20 mouse cellular contexts compared by ENCODE assay signal in the genomic region with DNA sequence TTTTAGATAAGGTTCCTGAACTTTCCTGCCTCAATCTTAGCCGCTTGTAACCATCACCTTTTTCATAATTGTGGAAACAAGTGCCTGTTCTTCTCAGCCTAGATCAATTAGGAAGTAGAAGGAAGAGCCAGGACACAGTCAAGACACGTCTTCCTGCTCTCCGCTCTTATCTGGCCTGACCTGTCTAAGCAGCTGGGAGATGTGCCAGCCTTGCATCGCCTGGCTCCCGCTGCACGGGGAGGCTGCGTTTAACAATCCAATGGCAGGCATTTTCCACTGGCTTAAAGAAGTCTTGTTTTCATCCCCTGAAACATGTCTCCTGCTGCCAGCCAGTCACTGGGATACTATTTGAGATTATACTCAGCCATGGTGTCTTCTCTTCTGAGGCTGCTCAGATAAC.
A peak's percentile ranks its signal among the peaks of the same experiment; 100 is the strongest.
DNase-seq lines count a peak whose midpoint lies in the region; ATAC-seq lines count a peak whose summit lies in the region.
"Had no signal": no experiment of that assay in that cellular context is flagged by ENCODE, and none has a peak within 500 bp of the region (broad histone marks: within the 10 kb centered on the region; RNA-seq: fewer than 3 reads in every experiment).

No protein-coding gene starts in this region.

- H3K36me3 ChIP-seq in heart, embryonic 15.5 days = no peaks in the 10 kb centered on the region
- H3K36me3 ChIP-seq: hindbrain, embryonic 10.5 days; liver, embryonic 13.5 days had no signal

- 27% methylated on average over 7 of the region's 7 CpGs for WGBS in heart, embryonic 15.5 days

- no peak overlapping the region for H3K4me3 ChIP-seq in heart, embryonic 15.5 days
- H3K4me3 ChIP-seq: gastrocnemius, adult 2 months; hindbrain, embryonic 10.5 days; liver, embryonic 13.5 days had no signal

- no peaks in the 10 kb centered on the region for H3K9me3 ChIP-seq in heart, embryonic 15.5 days (replicated peaks)

- peak; percentile 26 to 33 for DNase-seq in cerebellum, postnatal 14 days
- DNase-seq in cerebellum, postnatal 4 days (ENCODE audit: low spot score in 2 of 2) = no peak
- DNase-seq in heart, adult 9 months (ENCODE audit: low spot score in 2 of 2) = no peak
- DNase-seq in testis, postnatal 10 days (ENCODE audit: low spot score) = peak; percentile 33
- no peak for DNase-seq in testis, postnatal 14 days (ENCODE audit: low spot score)
- DNase-seq in kidney, adult 8-10 months = no peak
- DNase-seq: adrenal gland, postnatal 14 days; cerebellum, adult 11 months; gastrocnemius, adult 2 months; kidney, postnatal 4 days; liver, embryonic 13.5 days; lung, adult 2 months; lung, postnatal 36 days; thymus, postnatal 4 days had no signal

- H3K27me3 ChIP-seq in heart, embryonic 15.5 days = no peaks in the 10 kb centered on the region
- H3K27me3 ChIP-seq: liver, embryonic 13.5 days had no signal

- no peak overlapping the region for H3K4me2 ChIP-seq in heart, embryonic 15.5 days
- H3K4me2 ChIP-seq: liver, embryonic 13.5 days had no signal

- ATAC-seq in heart, embryonic 15.5 days (replicated peaks; ENCODE audit: insufficient number of reproducible peaks, insufficient read depth, low FRiP score, low read depth) = peak; percentile 47; the same call in 1 of the 2 replicates
- ATAC-seq in megakaryocyte, adult 5-6 weeks (ENCODE audit: poor library complexity, severe bottlenecking) = no peak
- ATAC-seq: forebrain, embryonic 14.5 days; intestine, postnatal 0 days; midbrain, embryonic 16.5 days had no signal

- peak overlapping the region; percentile 1; the same call in 1 of the 2 replicates for H3K27ac ChIP-seq in heart, embryonic 15.5 days
- H3K27ac ChIP-seq: gastrocnemius, adult 2 months; hindbrain, embryonic 10.5 days; liver, embryonic 13.5 days had no signal

- no peak overlapping the region for H3K9ac ChIP-seq in heart, embryonic 15.5 days
- H3K9ac ChIP-seq: liver, embryonic 13.5 days had no signal

- H3K4me1 ChIP-seq in heart, embryonic 15.5 days (replicated peaks) = peaks cover 7% of the 10 kb centered on the region; the same call in 1 of the 2 replicates
- H3K4me1 ChIP-seq: hindbrain, embryonic 10.5 days; liver, embryonic 13.5 days had no signal

Comparison
In these comparisons a context has a peak if more than half of its experiments do, and no peak if none do; other contexts are left out.
1. DNase-seq: peak in cerebellum, postnatal 14 days (2 of 2) and testis, postnatal 10 days (single experiment); none in cerebellum, postnatal 4 days (0 of 2), heart, adult 9 months (0 of 2), testis, postnatal 14 days (single experiment) and kidney, adult 8-10 months (0 of 2).